Mouse (Mus musculus) adrenal gland, adult (tissue): ENCODE results near the gene Tnk2.

Source experiments
- DNase-seq, 2 experiments: peaks; one replicate each; pipeline ENCODE4 v3.0.0; 2022 to 2023; ENCODE audit warnings: low spot score in 1 of 2; ENCODE audit not compliant: inconsistent age in 2 of 2

The Tnk2 gene

GRCm38 (mm10) chr16:32658743-32659171 lies 15.1 kb downstream of the Tnk2 start:
- peak; percentile 51 to 72 for DNase-seq

GRCm38 (mm10) chr16:32659385-32659784 lies 15.7 kb downstream of the Tnk2 start:
- DNase-seq = peak; percentile 82 to 94

GRCm38 (mm10) chr16:32660095-32660494 lies 16.4 kb downstream of the Tnk2 start:
- peak in 1 of 2 experiments; percentile 21 for DNase-seq

- peak; percentile 74 to 89 for DNase-seq
Measured at GRCm38 (mm10) chr16:32660557-32661321, 17.1 kb downstream of the Tnk2 start.

GRCm38 (mm10) chr16:32661493-32661921 lies 17.8 kb downstream of the Tnk2 start:
- DNase-seq = peak; percentile 37 to 61

GRCm38 (mm10) chr16:32662372-32662771 lies 18.7 kb downstream of the Tnk2 start:
- no peak for DNase-seq

- DNase-seq = peak in 1 of 2 experiments; percentile 29
Measured at GRCm38 (mm10) chr16:32663231-32663858, 19.7 kb downstream of the Tnk2 start.

GRCm38 (mm10) chr16:32664211-32664610 lies 20.5 kb downstream of the Tnk2 start:
- no peak for DNase-seq

- peak; percentile 28 to 60 for DNase-seq
Measured at GRCm38 (mm10) chr16:32665851-32666665, 22.4 kb downstream of the Tnk2 start.

GRCm38 (mm10) chr16:32666671-32667551 lies 23.2 kb downstream of the Tnk2 start:
- peak in 1 of 2 experiments; percentile 24 for DNase-seq

- DNase-seq = peak in 1 of 2 experiments; percentile 24
Measured at GRCm38 (mm10) chr16:32667552-32667872, 23.8 kb downstream of the Tnk2 start.

GRCm38 (mm10) chr16:32668030-32668429 lies 24.4 kb downstream of the Tnk2 start:
- peak in 1 of 2 experiments; percentile 22 for DNase-seq

- peak in 1 of 2 experiments; percentile 27 for DNase-seq
Measured at GRCm38 (mm10) chr16:32668472-32668871, 24.8 kb downstream of the Tnk2 start.

GRCm38 (mm10) chr16:32669243-32669642 lies 25.6 kb downstream of the Tnk2 start:
- peak in 1 of 2 experiments; percentile 19 for DNase-seq

GRCm38 (mm10) chr16:32670354-32671124 lies 26.9 kb downstream of the Tnk2 start:
- peak; percentile 61 to 71 for DNase-seq

- DNase-seq = peak in 1 of 2 experiments; percentile 20
Measured at GRCm38 (mm10) chr16:32671206-32671887, 27.7 kb downstream of the Tnk2 start.

- DNase-seq = peak in 1 of 2 experiments; percentile 19
Measured at GRCm38 (mm10) chr16:32672250-32672649, 28.6 kb downstream of the Tnk2 start.

- DNase-seq = peak in 1 of 2 experiments; percentile 65
Measured at GRCm38 (mm10) chr16:32672861-32673560, 29.3 kb downstream of the Tnk2 start.
